Mouse (Mus musculus) frontal cortex, adult 2 months (tissue): ENCODE measurements at regions not wholly inside any gene's neighbourhood (a gene's known extent, or its start where the extent isn't known, plus 50 kb on each side); places are given as distances from the start of the nearest gene placed in this dataset.

Experiments used
- DNase-seq, 2 experiments: peaks; one replicate each; pipeline ENCODE4 v3.0.0; 2022; ENCODE audit warnings: low spot score in 1 of 2; ENCODE audit errors: extremely low spot score in 1 of 2

DNA sequence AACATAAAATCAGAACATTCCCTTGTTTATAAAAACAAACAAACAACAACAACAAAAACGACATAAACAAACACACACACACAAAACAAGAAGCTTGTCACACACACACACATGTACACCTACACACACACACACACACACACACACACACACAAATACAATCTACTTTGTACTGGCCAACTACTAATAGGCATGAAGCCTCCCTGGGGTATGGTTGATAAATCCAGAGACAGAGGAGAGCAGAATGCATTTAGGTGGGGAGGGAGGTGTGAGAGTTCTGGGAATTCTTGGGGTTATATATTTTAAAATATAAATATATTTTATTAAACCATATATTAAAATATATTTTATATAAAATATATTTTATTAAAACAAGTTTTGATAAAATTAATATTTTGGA lies 371.6 kb upstream of the Pcdh20 start:
- no peak for DNase-seq

DNA sequence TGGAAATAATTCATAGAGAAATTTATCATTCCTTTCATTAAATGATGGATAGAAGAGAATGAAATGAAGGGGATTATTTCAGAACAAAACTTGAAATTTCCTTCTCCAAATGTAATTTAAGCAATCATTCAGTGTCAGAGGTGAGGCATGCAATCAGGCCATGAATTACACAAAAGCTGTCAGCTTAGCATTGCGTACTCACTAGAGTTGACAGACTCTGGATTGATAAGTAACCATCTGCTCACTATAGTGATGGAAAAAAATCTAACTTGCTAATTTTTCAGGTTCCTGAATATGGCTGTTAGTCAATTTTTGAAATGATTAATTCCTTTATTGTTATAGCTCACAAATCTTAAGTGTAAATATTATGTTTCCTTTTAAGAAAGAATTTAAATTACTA lies 334.5 kb upstream of the Pcdh20 start:
- DNase-seq = no peak

GRCm38 (mm10) chr14:88801328-88801727 lies 330.1 kb upstream of the Pcdh20 start:
- no peak for DNase-seq

- peak in 1 of 2 experiments; percentile 13 for DNase-seq
Measured at GRCm38 (mm10) chr14:88800493-88800892, 329.3 kb upstream of the Pcdh20 start.
